9 mouse cellular contexts compared by ENCODE assay signal in genomic region chr2:85136831-85137520, GRCm38 (mm10). TPM values are rescaled to one million over a fixed set of nuclear protein-coding genes. Genes with fewer than 3 reads are reported as not detected.
DNase-seq lines count a peak whose midpoint lies in the region; ATAC-seq and TF ChIP-seq lines count a peak whose summit lies in the region.
"Had no signal": no experiment of that assay in that cellular context is flagged by ENCODE, and none has a peak within 500 bp of the region (broad histone marks: within the 10 kb centered on the region; RNA-seq: fewer than 3 reads in every experiment).

No protein-coding gene starts in this region.

- H3K9me3 ChIP-seq in intestine, embryonic 14.5 days (ENCODE audit: control insufficient read depth, low read length), result no peaks in the 10 kb centered on the region
- no peaks in the 10 kb centered on the region for H3K9me3 ChIP-seq in neural tube, embryonic 13.5 days

- no peak overlapping the region for H3K4me2 ChIP-seq in intestine, embryonic 14.5 days (ENCODE audit: low read length)
- no peak overlapping the region for H3K4me2 ChIP-seq in neural tube, embryonic 13.5 days

- H3K36me3 ChIP-seq in intestine, embryonic 14.5 days (ENCODE audit: control insufficient read depth, insufficient read depth, low read length), result no peaks in the 10 kb centered on the region
- H3K36me3 ChIP-seq in neural tube, embryonic 13.5 days, result no peaks in the 10 kb centered on the region
- no peaks in the 10 kb centered on the region for H3K36me3 ChIP-seq in thymus, adult 2 months (ENCODE audit: control insufficient read depth, insufficient read depth, low read length)

- peak overlapping the region; percentile 79 for H3K27ac ChIP-seq in gastrocnemius, adult 2 months
- no peak overlapping the region for H3K27ac ChIP-seq in intestine, embryonic 14.5 days (ENCODE audit: low read depth)
- peak overlapping the region; percentile 38 for H3K27ac ChIP-seq in neural tube, embryonic 13.5 days (replicated peaks)
- H3K27ac ChIP-seq in thymus, adult 2 months (ENCODE audit: control insufficient read depth, insufficient read depth, low read length), result no peak overlapping the region
- H3K27ac ChIP-seq: macrophage had no signal

- TF ChIP-seq CTCF in gastrocnemius, adult 2 months (IDR thresholded peaks at IDR 0.05), result no peak
- no peak for TF ChIP-seq CTCF in lung, adult 2 months (IDR thresholded peaks at IDR 0.05; ENCODE audit: insufficient read depth, low read length)
- TF ChIP-seq CTCF in thymus, adult 2 months (IDR thresholded peaks at IDR 0.05; ENCODE audit: borderline replicate concordance, control insufficient read depth, extremely low read depth, insufficient read depth, low read length, poor library complexity), result no peak

- no peaks in the 10 kb centered on the region for H3K27me3 ChIP-seq in intestine, embryonic 14.5 days (replicated peaks; ENCODE audit: control insufficient read depth, insufficient read depth, low read length)
- no peaks in the 10 kb centered on the region for H3K27me3 ChIP-seq in neural tube, embryonic 13.5 days
- H3K27me3 ChIP-seq in thymus, adult 2 months (ENCODE audit: control insufficient read depth, insufficient read depth, low read length), result no peaks in the 10 kb centered on the region

- peaks cover 8% of the 10 kb centered on the region; the same call in 1 of the 2 replicates for H3K4me1 ChIP-seq in lung, adult 2 months (ENCODE audit: control insufficient read depth, insufficient read depth, low read length)
- H3K4me1 ChIP-seq in intestine, embryonic 14.5 days (replicated peaks; ENCODE audit: control insufficient read depth, insufficient read depth, low read length), result peaks cover 2% of the 10 kb centered on the region; the same call in 1 of the 2 replicates
- no peaks in the 10 kb centered on the region for H3K4me1 ChIP-seq in neural tube, embryonic 13.5 days (replicated peaks)
- H3K4me1 ChIP-seq in thymus, adult 2 months (replicated peaks; ENCODE audit: control insufficient read depth, insufficient read depth, low read length), result peaks cover 6% of the 10 kb centered on the region

- no peak overlapping the region for H3K9ac ChIP-seq in intestine, embryonic 14.5 days (ENCODE audit: low read length)
- H3K9ac ChIP-seq in neural tube, embryonic 13.5 days, result peak overlapping the region; percentile 38; the same call in 1 of the 2 replicates

- no peak for DNase-seq in gastrocnemius, adult 2 months
- no peak for DNase-seq in gastrocnemius, postnatal 36 days
- DNase-seq in lung, adult 2 months, result no peak
- no peak for DNase-seq in lung, postnatal 4 days
- DNase-seq in intestine, embryonic 14.5 days (ENCODE audit: low spot score), result no peak
- no peak for DNase-seq in cerebellum, adult 18-20 months
- DNase-seq in thymus, adult 2 months, result no peak

- H3K4me3 ChIP-seq in gastrocnemius, adult 2 months, result peak overlapping the region; percentile 67
- peak overlapping the region; percentile 60 for H3K4me3 ChIP-seq in lung, adult 2 months (replicated peaks; ENCODE audit: extremely low read depth, low read depth, low read length)
- H3K4me3 ChIP-seq in intestine, embryonic 14.5 days (ENCODE audit: low read depth, low read length), result peak overlapping the region; percentile 16; the same call in 1 of the 2 replicates
- H3K4me3 ChIP-seq in neural tube, embryonic 13.5 days, result peak overlapping the region; percentile 22
- no peak overlapping the region for H3K4me3 ChIP-seq in thymus, adult 2 months (ENCODE audit: control insufficient read depth, insufficient read depth, low read length)

- TF ChIP-seq POLR2A in lung, adult 2 months (IDR thresholded peaks at IDR 0.05; ENCODE audit: borderline replicate concordance, extremely low read depth, low read depth, low read length), result no peak
- no peak for TF ChIP-seq POLR2A in thymus, adult 2 months (IDR thresholded peaks at IDR 0.05; ENCODE audit: control insufficient read depth, extremely low read depth, insufficient read depth, low read length, poor library complexity)

- no peak for ATAC-seq in intestine, embryonic 14.5 days (replicated peaks; ENCODE audit: low FRiP score, low TSS enrichment, low read depth)
- no peak for ATAC-seq in neural tube, embryonic 13.5 days (ENCODE audit: low read depth)

- 54% methylated on average over 21 of the region's 21 CpGs for WGBS in lung, adult 2 months
- 76% methylated on average over 21 of the region's 21 CpGs for WGBS in intestine, embryonic 14.5 days
- WGBS in neural tube, embryonic 13.5 days, result 90% methylated on average over 21 of the region's 21 CpGs
- 92% methylated on average over 21 of the region's 21 CpGs for WGBS in thymus, adult 2 months

- intact Hi-C loops in gastrocnemius, adult 2 months (cut with DNase I), result no loop called here
- intact Hi-C loops in gastrocnemius, postnatal 36 days (cut with DNase I), result no loop called here

RNA-seq across cellular contexts. Expression of gene Aplnr, which starts 1.0 kb away (rescaled TPM):
- total RNA-seq in gastrocnemius, adult 2 months (2021), result 1 to 10 TPM; 2.5 to 5.6 TPM
- total RNA-seq in gastrocnemius, postnatal 36 days (2021), result 10 to 100 TPM in 1 of 2 experiments, 1 to 10 TPM in 1; 8.8 to 14.6 TPM
- 62.0 and 66.0 TPM in 2 replicates for polyA plus RNA-seq in lung, adult 2 months (2012; rRNA removed)
- 53.6 and 54.3 TPM in 2 replicates for polyA plus RNA-seq in intestine, embryonic 14.5 days (2014; fragmentation: Nextera tagmentation; extraction: Ambion mirVana)
- polyA plus RNA-seq in neural tube, embryonic 13.5 days (2015; fragmentation: Nextera tagmentation; extraction: Ambion mirVana), result 41.2 and 43.7 TPM in 2 replicates
- 4.1 and 4.5 TPM in 2 replicates for polyA plus RNA-seq in thymus, adult 2 months (2012; rRNA removed)
- polyA plus RNA-seq: macrophage had no signal

Comparison
In these comparisons a context has a peak if more than half of its experiments do, and no peak if none do; other contexts are left out.
1. H3K27ac ChIP-seq: peak in gastrocnemius, adult 2 months (single experiment) and neural tube, embryonic 13.5 days (single experiment); none in intestine, embryonic 14.5 days (single experiment) and thymus, adult 2 months (single experiment).